Mouse (Mus musculus) liver, adult 2 months (tissue): ENCODE measurements around the gene Tm6sf1. TPM values are rescaled to one million over a fixed set of nuclear protein-coding genes. Genes with fewer than 3 reads are reported as not detected.

ENCODE experiments used
- DNase-seq: peaks from one replicate; pipeline ENCODE4 v3.0.0-alpha.2; 2011; ENCODE audit warnings: low read depth, low spot score; ENCODE audit errors: extremely low read depth
- H3K27ac ChIP-seq: fragments of 200-500 bp; replicated peaks from 2 replicates; pipeline ENCODE4 v1.5.1; 2012; ENCODE audit warnings: low read depth, mild to moderate bottlenecking, control low read depth, inconsistent platforms, low read length; ENCODE audit not compliant: insufficient read depth
- H3K27me3 ChIP-seq: fragments of 200-500 bp; 2 replicates; pipeline ENCODE4 v1.6.1; 2012; ENCODE audit warnings: mild to moderate bottlenecking, moderate library complexity, low read length, inconsistent platforms; ENCODE audit not compliant: control insufficient read depth, insufficient read depth
- H3K36me3 ChIP-seq: fragments of 200-500 bp; 2 replicates; pipeline ENCODE4 v1.6.1; 2012; ENCODE audit warnings: low read length, inconsistent platforms; ENCODE audit not compliant: control insufficient read depth, insufficient read depth
- H3K4me1 ChIP-seq: fragments of 200-500 bp; 2 replicates; pipeline ENCODE4 v1.6.1; 2011; ENCODE audit warnings: low read length; ENCODE audit not compliant: control insufficient read depth, insufficient read depth
- H3K4me3 ChIP-seq: fragments of 200-500 bp; 2 replicates; pipeline ENCODE4 v1.5.1; 2011; ENCODE audit warnings: low read depth, mild to moderate bottlenecking, control low read depth, low read length, moderate library complexity; ENCODE audit not compliant: insufficient read depth
- H3K79me2 ChIP-seq: fragments of 200-500 bp; 2 replicates; pipeline ENCODE4 v1.6.1; 2012; ENCODE audit warnings: inconsistent platforms, mild to moderate bottlenecking, low read length, moderate library complexity; ENCODE audit not compliant: control insufficient read depth, insufficient read depth
- H3K9ac ChIP-seq: fragments of 200-500 bp; 2 replicates; pipeline ENCODE4 v1.6.1; 2012; ENCODE audit warnings: low read depth, mild to moderate bottlenecking, control low read depth, inconsistent platforms, low read length
- CTCF ChIP-seq: fragments of 200-500 bp; IDR thresholded peaks from 2 replicates; pipeline ENCODE4 v1.5.1; 2011; ENCODE audit warnings: low read depth, low read length, control low read depth
- POLR2A ChIP-seq: fragments of 200-500 bp; IDR thresholded peaks from 2 replicates; pipeline ENCODE4 v1.6.1; 2011; ENCODE audit warnings: low read length, control low read depth; ENCODE audit not compliant: insufficient read depth; ENCODE audit errors: extremely low read depth
- WGBS: fragments of 180-500 bp; shearing (Covaris S2); methylation state at CpG from one replicate; pipeline ENCODE4 v1.1.7; 2018; 5-methylcytosine and 5-hydroxymethylcytosine counted together
- polyA plus RNA-seq: library from polyadenylated mRNA; depleted of rRNA; stranded (reverse); fragments of >200 nt; gene quantifications from 2 replicates; pipeline ENCODE4 v1.2.3, GENCODE M21; 2012
- total RNA-seq: library from RNA; depleted of rRNA; stranded (reverse); fragments of >200 nt; gene quantifications from 2 replicates; pipeline ENCODE4 v1.2.3, GENCODE M21; 2014

The Tm6sf1 gene
- total and polyA plus RNA-seq, 2 experiments: 4.7 to 4.9 TPM

GRCm38 (mm10) chr7:81904926-81905325, 46.1 kb downstream of the Tm6sf1 start:
- H3K27me3 ChIP-seq: no peaks in the 10 kb centered on the region
- H3K79me2 ChIP-seq: no peaks in the 10 kb centered on the region
- WGBS: 91% methylated on average over 2 of the region's 2 CpGs
- no peak overlapping the region for H3K27ac ChIP-seq
- no peak for DNase-seq
- H3K4me1 ChIP-seq: no peaks in the 10 kb centered on the region
- TF ChIP-seq POLR2A: no peak
- TF ChIP-seq CTCF: no peak
- no peak overlapping the region for H3K4me3 ChIP-seq
- no peak overlapping the region for H3K9ac ChIP-seq
- no peaks in the 10 kb centered on the region for H3K36me3 ChIP-seq

DNA sequence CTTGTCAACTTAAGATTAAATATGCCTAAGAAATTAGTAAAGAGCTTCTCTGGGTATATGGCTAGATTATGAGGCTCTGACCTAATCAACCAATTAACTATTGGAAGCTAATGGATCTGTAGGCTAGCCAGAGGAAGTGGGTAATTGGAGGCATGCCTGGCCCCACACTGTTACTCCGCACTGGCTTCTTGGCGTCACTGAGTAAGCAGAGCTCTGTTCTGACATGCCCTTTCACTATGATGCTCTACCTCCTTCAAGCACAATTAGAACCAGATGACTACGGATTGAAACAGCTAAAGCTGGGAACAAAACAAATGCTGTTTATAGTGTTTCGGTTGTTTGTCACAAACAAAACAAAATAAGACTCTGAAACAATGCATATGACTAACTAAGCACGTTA, 59.5 kb downstream of the Tm6sf1 start:
- Histone ChIP-seq H3K36me3 (no peaks in the 10 kb centered on the region), H3K9ac (no peak overlapping the region), H3K4me3 (no peak overlapping the region), H3K27me3 (no peaks in the 10 kb centered on the region), H3K4me1 (no peaks in the 10 kb centered on the region), H3K79me2 (no peaks in the 10 kb centered on the region), H3K27ac (no peak overlapping the region)
- TF ChIP-seq POLR2A: no peak
- TF ChIP-seq CTCF: no peak
- WGBS: 85% methylated on average over 5 of the region's 5 CpGs
- DNase-seq: no peak

DNA sequence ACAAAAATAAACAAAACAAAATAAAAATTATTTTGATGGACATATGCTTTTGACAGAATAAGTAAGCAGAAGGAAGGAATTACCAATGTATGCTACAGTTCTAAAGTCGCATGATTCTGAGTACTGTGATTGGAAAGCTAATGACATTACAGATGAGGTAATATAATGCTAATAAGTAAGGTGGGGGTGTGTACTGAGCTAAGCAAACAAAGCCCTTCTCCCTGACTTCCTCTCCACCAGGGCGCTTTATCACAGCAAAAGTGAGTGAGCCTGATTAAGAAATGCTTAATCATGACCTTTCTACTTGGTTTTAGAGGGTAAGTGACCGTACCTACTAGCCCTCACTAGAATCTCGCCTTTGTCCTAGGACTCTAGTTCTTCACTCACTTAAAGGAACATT, 61.5 kb downstream of the Tm6sf1 start:
- no peaks in the 10 kb centered on the region for H3K27me3 ChIP-seq
- no peak for DNase-seq
- H3K79me2 ChIP-seq: no peaks in the 10 kb centered on the region
- H3K4me1 ChIP-seq: no peaks in the 10 kb centered on the region
- H3K9ac ChIP-seq: no peak overlapping the region
- no peak overlapping the region for H3K4me3 ChIP-seq
- TF ChIP-seq POLR2A (no peak), CTCF (no peak)
- WGBS: 52% methylated on average over 4 of the region's 4 CpGs
- no peak overlapping the region for H3K27ac ChIP-seq
- no peaks in the 10 kb centered on the region for H3K36me3 ChIP-seq

DNA sequence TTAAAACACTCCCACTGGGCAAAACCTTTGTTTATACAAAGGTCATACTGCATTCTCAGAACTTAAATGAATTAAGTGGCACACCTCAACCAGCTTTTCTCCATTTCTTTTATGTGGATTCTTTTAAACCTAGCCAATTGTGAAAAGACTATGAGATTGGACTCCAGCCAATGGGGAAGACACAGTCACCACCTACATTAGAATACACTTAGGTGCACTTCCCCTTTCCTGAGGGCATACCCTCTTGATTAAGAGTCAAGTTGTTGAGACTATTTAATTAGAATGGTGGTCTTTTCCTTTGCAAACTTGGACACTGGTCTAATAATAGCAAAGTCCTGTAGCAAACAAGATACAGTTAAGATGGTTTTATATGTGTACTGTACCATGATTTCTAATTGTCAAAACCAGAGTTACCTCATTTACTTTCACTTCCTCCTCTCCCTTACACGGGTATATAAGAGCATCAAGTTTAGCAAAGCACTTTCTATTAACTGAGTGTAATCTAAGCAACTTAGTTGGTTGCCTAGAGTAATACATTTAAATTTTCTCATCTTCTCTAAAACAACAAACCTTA, 62.7 kb downstream of the Tm6sf1 start:
- DNase-seq: peak; percentile 4
- WGBS: 60% methylated on average over 1 of the region's 1 CpGs
- no peaks in the 10 kb centered on the region for H3K27me3 ChIP-seq
- no peak overlapping the region for H3K4me3 ChIP-seq
- no peaks in the 10 kb centered on the region for H3K36me3 ChIP-seq
- no peak overlapping the region for H3K9ac ChIP-seq
- H3K4me1 ChIP-seq: no peaks in the 10 kb centered on the region
- TF ChIP-seq POLR2A (no peak), CTCF (no peak)
- H3K79me2 ChIP-seq: no peaks in the 10 kb centered on the region
- H3K27ac ChIP-seq: no peak overlapping the region

- H3K9ac ChIP-seq: no peak overlapping the region
- H3K4me1 ChIP-seq: no peaks in the 10 kb centered on the region
- no peaks in the 10 kb centered on the region for H3K36me3 ChIP-seq
- peaks cover 10% of the 10 kb centered on the region for H3K27me3 ChIP-seq
- no peak for TF ChIP-seq CTCF
- no peak for TF ChIP-seq POLR2A
- H3K4me3 ChIP-seq: no peak overlapping the region
- H3K27ac ChIP-seq: no peak overlapping the region
- DNase-seq: no peak
- WGBS: 76% methylated on average over 7 of the region's 7 CpGs
- no peaks in the 10 kb centered on the region for H3K79me2 ChIP-seq
Observed at GRCm38 (mm10) chr7:81928998-81929397, 70.2 kb downstream of the Tm6sf1 start.

DNA sequence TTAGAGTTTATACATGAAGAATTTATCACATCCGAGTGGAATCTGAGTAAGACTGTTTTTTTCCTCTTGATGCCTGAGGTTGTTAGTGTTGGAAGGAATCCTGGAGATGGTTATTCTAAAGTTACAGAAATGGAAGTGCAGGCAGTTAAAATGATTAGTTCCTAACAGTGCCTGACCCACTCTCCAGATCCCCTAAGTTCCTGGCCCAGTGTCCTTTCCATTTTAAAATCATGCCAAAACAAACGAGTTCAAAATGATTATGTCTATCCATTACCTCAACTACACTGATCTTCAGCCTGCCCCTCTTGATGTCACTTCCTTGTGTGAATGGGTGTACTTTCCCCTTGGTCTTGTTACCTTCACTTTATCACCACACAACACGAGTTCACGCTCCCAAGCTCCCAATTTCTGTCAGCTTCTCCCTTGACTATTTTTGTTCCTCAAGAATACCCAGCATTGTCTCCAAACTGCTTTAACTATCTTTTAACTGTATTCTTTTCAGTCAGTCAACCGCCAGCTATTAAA, 73.8 kb downstream of the Tm6sf1 start:
- H3K4me3 ChIP-seq: no peak overlapping the region
- no peaks in the 10 kb centered on the region for H3K36me3 ChIP-seq
- TF ChIP-seq CTCF: no peak
- no peak for TF ChIP-seq POLR2A
- H3K27me3 ChIP-seq: peaks cover 19% of the 10 kb centered on the region
- no peak overlapping the region for H3K9ac ChIP-seq
- 59% methylated on average over 5 of the region's 5 CpGs for WGBS
- H3K4me1 ChIP-seq: no peaks in the 10 kb centered on the region
- H3K79me2 ChIP-seq: no peaks in the 10 kb centered on the region
- no peak for DNase-seq
- no peak overlapping the region for H3K27ac ChIP-seq
